28 mouse cellular contexts compared by ENCODE assay signal in the genomic region with DNA sequence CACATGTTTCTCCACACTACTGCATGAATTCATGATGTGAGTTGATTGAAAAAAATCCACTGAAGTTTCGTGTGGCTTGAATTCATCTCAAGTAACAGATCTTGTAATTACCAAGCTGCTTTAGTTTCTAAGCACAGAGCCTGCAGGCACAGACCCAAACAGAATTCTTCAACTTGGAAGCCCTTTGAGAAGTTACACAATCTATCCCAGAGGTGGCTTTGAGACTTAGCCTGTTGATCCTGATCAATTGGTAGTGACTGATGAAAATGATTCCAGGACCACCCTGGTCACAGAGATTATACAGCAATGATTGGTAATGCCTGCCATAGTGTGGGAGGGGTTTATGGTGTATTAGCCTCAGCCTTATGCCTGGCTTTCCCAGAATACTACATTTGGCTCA.
DNase-seq lines count a peak whose midpoint lies in the region; ATAC-seq and TF ChIP-seq lines count a peak whose summit lies in the region.
"Had no signal": no experiment of that assay in that cellular context is flagged by ENCODE, and none has a peak within 500 bp of the region (broad histone marks: within the 10 kb centered on the region; RNA-seq: fewer than 3 reads in every experiment).

No protein-coding gene starts in this region.

- no peaks in the 10 kb centered on the region for H3K4me1 ChIP-seq in embryonic facial prominence, embryonic 11.5 days (ENCODE audit: control insufficient read depth, insufficient read depth, low read length)
- H3K4me1 ChIP-seq in embryonic facial prominence, embryonic 10.5 days, result no peaks in the 10 kb centered on the region
- H3K4me1 ChIP-seq in heart, adult 2 months (ENCODE audit: control insufficient read depth, insufficient read depth, low read length), result no peaks in the 10 kb centered on the region
- H3K4me1 ChIP-seq: hindbrain, embryonic 10.5 days; intestine, embryonic 15.5 days; limb, embryonic 12.5 days; liver, embryonic 12.5 days; midbrain, embryonic 15.5 days; neural tube, embryonic 12.5 days had no signal

- ATAC-seq in embryonic facial prominence, embryonic 11.5 days (replicated peaks; ENCODE audit: insufficient number of reproducible peaks, low FRiP score, low TSS enrichment, low read depth), result no peak
- ATAC-seq: CD4-positive, CD25-positive, alpha-beta regulatory T cell, adult 4 months; forebrain, embryonic 16.5 days; hindbrain, embryonic 16.5 days; intestine, embryonic 15.5 days; liver, embryonic 12.5 days; midbrain, embryonic 15.5 days had no signal

- TF ChIP-seq EP300 in heart, adult 2 months (IDR thresholded peaks at IDR 0.05; ENCODE audit: insufficient read depth, low read depth, low read length), result no peak

- no peak for TF ChIP-seq CTCF in heart, adult 2 months (IDR thresholded peaks at IDR 0.05)

- H3K27ac ChIP-seq in embryonic facial prominence, embryonic 11.5 days (replicated peaks; ENCODE audit: low read depth, low read length), result no peak overlapping the region
- H3K27ac ChIP-seq in embryonic facial prominence, embryonic 10.5 days (replicated peaks), result no peak overlapping the region
- no peak overlapping the region for H3K27ac ChIP-seq in heart, adult 2 months
- H3K27ac ChIP-seq: embryonic facial prominence, embryonic 13.5 days; hindbrain, embryonic 10.5 days; intestine, embryonic 15.5 days; limb, embryonic 12.5 days; liver, embryonic 12.5 days; macrophage; midbrain, embryonic 15.5 days; neural tube, embryonic 12.5 days had no signal

- H3K9me3 ChIP-seq in embryonic facial prominence, embryonic 11.5 days (replicated peaks; ENCODE audit: control insufficient read depth, low read length), result no peaks in the 10 kb centered on the region
- no peaks in the 10 kb centered on the region for H3K9me3 ChIP-seq in embryonic facial prominence, embryonic 10.5 days
- H3K9me3 ChIP-seq: embryonic facial prominence, embryonic 13.5 days; heart, embryonic 12.5 days; hindbrain, embryonic 10.5 days; intestine, embryonic 15.5 days; limb, embryonic 12.5 days; liver, embryonic 12.5 days; midbrain, embryonic 15.5 days; neural tube, embryonic 12.5 days had no signal

- no peak overlapping the region for H3K4me2 ChIP-seq in embryonic facial prominence, embryonic 11.5 days (ENCODE audit: low read depth, low read length)
- H3K4me2 ChIP-seq: embryonic facial prominence, embryonic 13.5 days; heart, embryonic 12.5 days; intestine, embryonic 15.5 days; limb, embryonic 12.5 days; liver, embryonic 12.5 days; midbrain, embryonic 15.5 days; neural tube, embryonic 12.5 days had no signal

- H3K27me3 ChIP-seq in embryonic facial prominence, embryonic 11.5 days (ENCODE audit: control insufficient read depth, insufficient read depth, low read length), result no peaks in the 10 kb centered on the region
- H3K27me3 ChIP-seq in embryonic facial prominence, embryonic 10.5 days (replicated peaks; ENCODE audit: low read depth, poor library complexity, severe bottlenecking), result no peaks in the 10 kb centered on the region
- H3K27me3 ChIP-seq in heart, adult 2 months (ENCODE audit: control insufficient read depth, insufficient read depth, low read length), result no peaks in the 10 kb centered on the region
- H3K27me3 ChIP-seq: embryonic facial prominence, embryonic 13.5 days; intestine, embryonic 15.5 days; limb, embryonic 12.5 days; liver, embryonic 12.5 days; midbrain, embryonic 15.5 days; neural tube, embryonic 12.5 days had no signal

- H3K9ac ChIP-seq in embryonic facial prominence, embryonic 11.5 days (replicated peaks; ENCODE audit: low read length), result no peak overlapping the region
- no peak overlapping the region for H3K9ac ChIP-seq in heart, adult 2 months (ENCODE audit: low read depth, low read length)
- H3K9ac ChIP-seq: embryonic facial prominence, embryonic 13.5 days; heart, embryonic 12.5 days; intestine, embryonic 15.5 days; limb, embryonic 12.5 days; liver, embryonic 12.5 days; midbrain, embryonic 15.5 days; neural tube, embryonic 12.5 days had no signal

- no peak for TF ChIP-seq POLR2A in heart, adult 2 months (IDR thresholded peaks at IDR 0.05; ENCODE audit: insufficient read depth, low read depth, low read length)

- intact Hi-C loops in heart, adult 2 months (cut with DNase I), result no loop called here

- H3K79me2 ChIP-seq in heart, adult 2 months (replicated peaks; ENCODE audit: control insufficient read depth, insufficient read depth, low read length), result no peaks in the 10 kb centered on the region

- H3K36me3 ChIP-seq in embryonic facial prominence, embryonic 11.5 days (replicated peaks; ENCODE audit: control insufficient read depth, insufficient read depth, low read depth, low read length), result no peaks in the 10 kb centered on the region
- no peaks in the 10 kb centered on the region for H3K36me3 ChIP-seq in embryonic facial prominence, embryonic 10.5 days (replicated peaks)
- no peaks in the 10 kb centered on the region for H3K36me3 ChIP-seq in heart, adult 2 months (ENCODE audit: control insufficient read depth, insufficient read depth, low read length)
- H3K36me3 ChIP-seq: embryonic facial prominence, embryonic 13.5 days; heart, embryonic 12.5 days; hindbrain, embryonic 10.5 days; intestine, embryonic 15.5 days; limb, embryonic 12.5 days; liver, embryonic 12.5 days; midbrain, embryonic 15.5 days; neural tube, embryonic 12.5 days had no signal

- DNase-seq in embryonic facial prominence, embryonic 11.5 days (ENCODE audit: low spot score), result peak; percentile 24
- no peak for DNase-seq in embryonic facial prominence, embryonic 10.5 days (ENCODE audit: low spot score)
- peak; percentile 30 to 37 for DNase-seq in heart, adult 18-20 months
- DNase-seq in heart, adult 2 months, result no peak
- DNase-seq in lung, postnatal 25 days (ENCODE audit: low spot score), result peak; percentile 12
- DNase-seq in lung, postnatal 4 days, result no peak
- peak; percentile 62 for DNase-seq in skeletal muscle tissue, adult 2 months (ENCODE audit: low read depth, low spot score)
- DNase-seq in ovary, adult 18-20 months (ENCODE audit: low spot score), result no peak
- DNase-seq: cerebellum, adult 18-20 months; cerebellum, postnatal 14 days; kidney, adult 9 months; kidney, postnatal 14 days; retina, postnatal 1 day; right cerebral cortex, postnatal 25 days; thymus, adult 18-20 months; thymus, postnatal 36 days had no signal

- 36% methylated on average over 1 of the region's 1 CpGs for WGBS in embryonic facial prominence, embryonic 11.5 days
- 56% methylated on average over 1 of the region's 1 CpGs for WGBS in embryonic facial prominence, embryonic 10.5 days
- WGBS in heart, adult 2 months, result 51% methylated on average over 1 of the region's 1 CpGs

- H3K4me3 ChIP-seq in embryonic facial prominence, embryonic 11.5 days (ENCODE audit: low read depth, low read length), result no peak overlapping the region
- no peak overlapping the region for H3K4me3 ChIP-seq in embryonic facial prominence, embryonic 10.5 days
- no peak overlapping the region for H3K4me3 ChIP-seq in heart, adult 2 months
- H3K4me3 ChIP-seq: embryonic facial prominence, embryonic 13.5 days; heart, embryonic 12.5 days; hindbrain, embryonic 10.5 days; intestine, embryonic 15.5 days; limb, embryonic 12.5 days; liver, embryonic 12.5 days; midbrain, embryonic 15.5 days; neural tube, embryonic 12.5 days had no signal

Comparison
In these comparisons a context has a peak if more than half of its experiments do, and no peak if none do; other contexts are left out.
1. DNase-seq: peak in embryonic facial prominence, embryonic 11.5 days (single experiment), heart, adult 18-20 months (2 of 2), lung, postnatal 25 days (single experiment) and skeletal muscle tissue, adult 2 months (single experiment); none in embryonic facial prominence, embryonic 10.5 days (single experiment), heart, adult 2 months (0 of 2), lung, postnatal 4 days (0 of 2) and ovary, adult 18-20 months (single experiment).